Mouse (Mus musculus): ENCODE data around the gene Gm32687. TPM values are rescaled to one million over a fixed set of nuclear protein-coding genes. Genes with fewer than 3 reads are reported as not detected.
"Not testable (repeated sequence)": the region's sequence is repeated elsewhere in the genome, so short reads cannot be mapped to it uniquely, and the experiment has no call there.

Gm32687 gene
- polyA plus RNA-seq (2012; rRNA removed): 0.84 and 0.93 TPM in 2 replicates

- not testable (repeated sequence) for DNase-seq (ENCODE audit: low read depth)
These were observed at the start of gene Gm32687 for GRCm38 (mm10) chr10:81863409-81864407. Gene Gm32687, plus strand, starts transcription at chr10:81863934.

GRCm38 (mm10) chr10:81846219-81846618 is 17.5 kb upstream of the Gm32687 start:
- DNase-seq (ENCODE audit: low read depth): not testable (repeated sequence)

- DNase-seq (ENCODE audit: low read depth): not testable (repeated sequence)
These were observed 66.4 kb downstream of the Gm32687 start, which contains the start of gene Zfp781 for GRCm38 (mm10) chr10:81929842-81930743. Gene Zfp781, minus strand, starts transcription at chr10:81930480.

Other genes starting within 250 kb of the Gm32687 start
- 27.7 and 28.5 TPM in 2 replicates for gene Sirt6, start 236.1 kb upstream of the Gm32687 start, polyA plus RNA-seq (2012; rRNA removed)
- 38.6 and 40.5 TPM in 2 replicates for gene Ankrd24, start 235.4 kb upstream of the Gm32687 start, polyA plus RNA-seq (2012; rRNA removed)
- gene Gm10778, start 214.9 kb upstream of the Gm32687 start, polyA plus RNA-seq (2012; rRNA removed): 0.36 and 0.60 TPM in 2 replicates
- gene Zfp433, start 159.1 kb upstream of the Gm32687 start, polyA plus RNA-seq (2012; rRNA removed): 0.76 and 1.2 TPM in 2 replicates
- gene Gm3055, start 92.8 kb upstream of the Gm32687 start, polyA plus RNA-seq (2012; rRNA removed): 0.52 and 0.57 TPM in 2 replicates
- gene Gm4767, start 51.7 kb upstream of the Gm32687 start, polyA plus RNA-seq (2012; rRNA removed): 0.05 TPM in 1 of 2 replicates, not detected in the other
- 0.16 and 0.23 TPM in 2 replicates for gene Zfp781, start 66.5 kb downstream of the Gm32687 start, polyA plus RNA-seq (2012; rRNA removed)
- 2.3 and 2.5 TPM in 2 replicates for gene Zfp873, start 184.2 kb downstream of the Gm32687 start, polyA plus RNA-seq (2012; rRNA removed)
- 0.14 and 0.19 TPM in 2 replicates for gene BC024063, start 219.4 kb downstream of the Gm32687 start, polyA plus RNA-seq (2012; rRNA removed)